Mouse (Mus musculus) liver, embryonic 14.5 days (tissue): Measurements from ENCODE around the gene Timp4.

Experiments
- CTCF ChIP-seq: IDR thresholded peaks from 2 replicates; pipeline ENCODE4 v1.5.1; 2016; ENCODE audit warnings: antibody characterized with exemption, low read depth, control low read depth
- EP300 ChIP-seq: IDR thresholded peaks from 2 replicates; pipeline ENCODE4 v1.6.1; 2016; ENCODE audit warnings: antibody characterized with exemption, low read depth

DNA sequence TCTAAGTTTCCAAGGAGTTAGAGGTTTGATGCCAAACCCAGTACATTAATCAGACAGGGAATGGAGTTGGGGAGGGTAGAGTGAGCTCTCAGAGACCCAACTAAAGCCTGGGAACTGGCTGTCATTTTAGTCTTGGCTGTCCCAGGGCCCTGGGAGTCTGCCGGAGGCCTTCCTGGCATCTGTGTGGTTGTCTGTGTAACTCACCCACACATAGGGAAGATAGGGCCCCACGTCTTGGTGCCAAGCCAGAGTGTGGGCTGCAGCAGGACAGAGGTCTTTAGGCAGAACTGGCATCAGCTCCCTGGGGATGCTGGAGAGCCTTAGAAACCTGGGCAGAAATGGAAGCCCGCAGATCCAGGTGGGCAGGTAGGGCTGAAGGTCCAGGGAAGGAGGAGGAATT, 10.1 kb downstream of the Timp4 start:
- no peak for TF ChIP-seq CTCF
- TF ChIP-seq EP300: no peak
